Mouse (Mus musculus): Measurements from ENCODE around the gene Rgs21. TPM values are rescaled to one million over a fixed set of nuclear protein-coding genes. Genes with fewer than 3 reads are reported as not detected.

Rgs21 gene
- not detected in 2 replicates for polyA plus RNA-seq (2015; fragmentation: Nextera tagmentation; extraction: Ambion mirVana)

DNA sequence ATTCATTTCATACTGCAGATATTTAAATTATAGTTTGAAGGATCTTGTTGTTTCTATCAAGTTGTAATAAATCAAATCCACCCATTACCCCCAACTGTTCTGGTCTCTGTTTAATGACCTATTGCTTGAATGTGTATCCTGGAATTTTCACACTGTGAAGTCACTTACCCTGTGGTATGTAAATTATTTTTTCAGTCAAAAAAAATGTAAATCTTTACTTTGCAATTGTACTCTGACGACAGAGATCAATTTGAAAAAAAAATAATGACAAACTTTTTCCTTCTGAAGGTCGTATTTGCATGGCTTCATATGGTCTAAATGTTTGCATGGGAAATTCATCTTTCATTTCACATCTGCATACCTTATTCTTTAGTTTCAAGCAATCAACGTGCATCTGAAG lies at the start of gene Rgs21:
Gene Rgs21 (minus strand): TSS at position 101 of the 400 bp plus-strand sequence.
- H3K4me2 ChIP-seq, result no peak within 1 kb of the TSS
- no peak within 1 kb of the TSS for H3K9ac ChIP-seq
- no peaks in the 10 kb centered on the region for H3K36me3 ChIP-seq
- no peaks in the 10 kb centered on the region for H3K27me3 ChIP-seq
- 58% methylated on average over 3 of the region's 3 CpGs for WGBS
- H3K4me3 ChIP-seq, result no peak within 1 kb of the TSS
- H3K4me1 ChIP-seq, result no peaks in the 10 kb centered on the region
- H3K27ac ChIP-seq, result no peak within 1 kb of the TSS
- H3K9me3 ChIP-seq, result no peaks in the 10 kb centered on the region
- no peak for ATAC-seq (ENCODE audit: insufficient number of reproducible peaks, low FRiP score, low TSS enrichment, low read depth)

- H3K9ac ChIP-seq, result no peak overlapping the region
- no peak overlapping the region for H3K27ac ChIP-seq
- H3K4me1 ChIP-seq, result no peaks in the 10 kb centered on the region
- H3K9me3 ChIP-seq, result no peaks in the 10 kb centered on the region
- no peak for ATAC-seq (ENCODE audit: insufficient number of reproducible peaks, low FRiP score, low TSS enrichment, low read depth)
- H3K36me3 ChIP-seq, result no peaks in the 10 kb centered on the region
- no peaks in the 10 kb centered on the region for H3K27me3 ChIP-seq
- no peak overlapping the region for H3K4me3 ChIP-seq
- WGBS, result 100% methylated on average over 1 of the region's 1 CpGs
- no peak overlapping the region for H3K4me2 ChIP-seq
Observed at GRCm38 (mm10) chr1:144604071-144604470, 36.6 kb upstream of the Rgs21 start.

GRCm38 (mm10) chr1:144602987-144603386 lies 35.5 kb upstream of the Rgs21 start:
- H3K27me3 ChIP-seq, result no peaks in the 10 kb centered on the region
- no peak for ATAC-seq (ENCODE audit: insufficient number of reproducible peaks, low FRiP score, low TSS enrichment, low read depth)
- H3K4me3 ChIP-seq, result no peak overlapping the region
- 57% methylated on average over 2 of the region's 2 CpGs for whole genome bisulfite sequencing
- no peaks in the 10 kb centered on the region for H3K9me3 ChIP-seq
- no peak overlapping the region for H3K9ac ChIP-seq
- H3K36me3 ChIP-seq, result no peaks in the 10 kb centered on the region
- H3K4me1 ChIP-seq, result no peaks in the 10 kb centered on the region
- H3K27ac ChIP-seq, result no peak overlapping the region
- H3K4me2 ChIP-seq, result no peak overlapping the region

DNA sequence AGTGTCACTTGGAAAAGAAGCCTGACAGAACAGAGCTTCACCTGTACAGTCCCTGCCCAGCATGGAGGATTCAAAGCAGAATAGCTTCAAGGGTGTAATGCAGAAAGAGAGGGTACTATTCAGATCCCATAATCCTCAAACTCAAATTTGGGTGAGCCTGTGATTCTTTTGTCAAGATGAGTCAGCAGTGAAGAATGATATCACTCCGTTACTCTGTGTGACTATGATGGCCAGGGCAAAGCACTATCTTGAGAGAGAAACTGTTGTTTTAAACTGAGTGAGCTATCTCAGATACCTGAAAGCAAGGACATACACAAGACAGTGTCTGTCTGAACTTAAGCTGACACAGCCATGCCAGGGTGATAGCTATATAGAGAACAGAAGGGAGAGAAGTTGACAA lies 11.9 kb upstream of the Rgs21 start:
- no peaks in the 10 kb centered on the region for H3K9me3 ChIP-seq
- no peaks in the 10 kb centered on the region for H3K36me3 ChIP-seq
- no peaks in the 10 kb centered on the region for H3K4me1 ChIP-seq
- no peak overlapping the region for H3K27ac ChIP-seq
- H3K27me3 ChIP-seq, result no peaks in the 10 kb centered on the region
- H3K9ac ChIP-seq, result no peak overlapping the region
- no peak overlapping the region for H3K4me3 ChIP-seq
- WGBS, result 74% methylated on average over 1 of the region's 1 CpGs
- H3K4me2 ChIP-seq, result no peak overlapping the region
- ATAC-seq (ENCODE audit: insufficient number of reproducible peaks, low FRiP score, low TSS enrichment, low read depth), result no peak

GRCm38 (mm10) chr1:144572972-144573371 lies 5.5 kb upstream of the Rgs21 start:
- 87% methylated on average over 2 of the region's 2 CpGs for WGBS
- Histone ChIP-seq H3K4me1 (no peaks in the 10 kb centered on the region), H3K27me3 (no peaks in the 10 kb centered on the region), H3K36me3 (no peaks in the 10 kb centered on the region), H3K9ac (no peak overlapping the region), H3K4me2 (no peak overlapping the region), H3K4me3 (no peak overlapping the region), H3K27ac (no peak overlapping the region), H3K9me3 (no peaks in the 10 kb centered on the region)
- no peak for ATAC-seq (ENCODE audit: insufficient number of reproducible peaks, low FRiP score, low TSS enrichment, low read depth)

DNA sequence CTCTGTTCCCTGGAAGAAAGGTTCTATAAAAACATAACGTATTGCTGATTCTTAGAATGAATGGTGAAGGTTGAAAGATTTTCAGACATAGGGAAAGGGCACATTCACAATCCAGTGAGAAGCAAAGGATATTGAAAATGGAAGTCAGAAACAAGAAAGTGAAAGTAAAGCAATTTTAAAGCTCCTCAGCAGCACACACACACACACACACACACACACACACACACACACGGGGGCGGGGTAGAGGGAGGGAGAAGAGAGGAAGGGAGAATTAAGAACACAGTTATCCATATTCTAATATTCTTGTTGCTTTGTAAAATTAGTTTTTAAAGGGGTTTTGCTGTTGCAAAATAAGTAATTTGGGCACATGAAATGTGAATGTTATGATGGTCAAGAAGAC lies 2.4 kb upstream of the Rgs21 start:
- H3K9me3 ChIP-seq, result no peaks in the 10 kb centered on the region
- H3K36me3 ChIP-seq, result no peaks in the 10 kb centered on the region
- H3K4me3 ChIP-seq, result no peak overlapping the region
- H3K27ac ChIP-seq, result no peak overlapping the region
- H3K4me1 ChIP-seq, result no peaks in the 10 kb centered on the region
- no peak for ATAC-seq (ENCODE audit: insufficient number of reproducible peaks, low FRiP score, low TSS enrichment, low read depth)
- 73% methylated on average over 3 of the region's 3 CpGs for WGBS
- H3K4me2 ChIP-seq, result no peak overlapping the region
- no peaks in the 10 kb centered on the region for H3K27me3 ChIP-seq
- no peak overlapping the region for H3K9ac ChIP-seq

- Histone ChIP-seq H3K27me3 (no peaks in the 10 kb centered on the region), H3K36me3 (no peaks in the 10 kb centered on the region), H3K9ac (no peak overlapping the region), H3K4me3 (no peak overlapping the region), H3K27ac (no peak overlapping the region), H3K4me1 (no peaks in the 10 kb centered on the region), H3K9me3 (no peaks in the 10 kb centered on the region), H3K4me2 (no peak overlapping the region)
- ATAC-seq (ENCODE audit: insufficient number of reproducible peaks, low FRiP score, low TSS enrichment, low read depth), result no peak
- 72% methylated on average over 4 of the region's 4 CpGs for WGBS
Observed at GRCm38 (mm10) chr1:144545142-144545541, 22.3 kb downstream of the Rgs21 start.

GRCm38 (mm10) chr1:144544497-144544961 lies 22.9 kb downstream of the Rgs21 start:
- Histone ChIP-seq H3K27me3 (no peaks in the 10 kb centered on the region), H3K4me3 (no peak overlapping the region), H3K9ac (no peak overlapping the region), H3K4me1 (no peaks in the 10 kb centered on the region), H3K9me3 (no peaks in the 10 kb centered on the region), H3K36me3 (no peaks in the 10 kb centered on the region), H3K4me2 (no peak overlapping the region), H3K27ac (no peak overlapping the region)
- ATAC-seq (ENCODE audit: insufficient number of reproducible peaks, low FRiP score, low TSS enrichment, low read depth), result peak; percentile 52; the same call in 1 of the 2 replicates
- 46% methylated on average over 6 of the region's 6 CpGs for WGBS

DNA sequence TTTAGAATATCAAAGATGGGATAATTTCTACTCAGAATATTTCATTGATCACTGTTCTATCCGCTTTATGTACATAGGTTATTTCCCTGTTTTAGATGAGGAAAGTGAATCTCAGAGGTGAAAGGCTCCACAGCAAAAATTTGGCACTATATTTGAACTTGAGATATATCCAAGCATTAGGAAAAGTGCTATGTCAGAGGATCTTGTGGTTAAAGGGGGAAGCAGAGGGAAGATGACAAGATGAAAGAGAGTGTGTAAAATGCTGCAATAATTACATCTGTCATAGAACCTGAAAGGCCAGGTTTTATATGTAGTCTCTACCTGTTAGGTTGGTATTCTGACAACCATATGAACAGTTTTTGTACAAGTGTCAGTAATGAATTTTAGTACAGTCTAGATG lies 35.7 kb downstream of the Rgs21 start:
- Histone ChIP-seq H3K9ac (no peak overlapping the region), H3K4me2 (no peak overlapping the region), H3K36me3 (no peaks in the 10 kb centered on the region), H3K4me1 (no peaks in the 10 kb centered on the region), H3K27me3 (no peaks in the 10 kb centered on the region), H3K4me3 (no peak overlapping the region), H3K9me3 (no peaks in the 10 kb centered on the region), H3K27ac (no peak overlapping the region)
- no peak for ATAC-seq (ENCODE audit: insufficient number of reproducible peaks, low FRiP score, low TSS enrichment, low read depth)
- 96% methylated on average over 1 of the region's 1 CpGs for WGBS

- 71% methylated on average over 5 of the region's 5 CpGs for WGBS
- H3K4me3 ChIP-seq, result no peak overlapping the region
- H3K27me3 ChIP-seq, result no peaks in the 10 kb centered on the region
- no peak overlapping the region for H3K9ac ChIP-seq
- ATAC-seq (ENCODE audit: insufficient number of reproducible peaks, low FRiP score, low TSS enrichment, low read depth), result no peak
- H3K36me3 ChIP-seq, result no peaks in the 10 kb centered on the region
- no peaks in the 10 kb centered on the region for H3K4me1 ChIP-seq
- H3K9me3 ChIP-seq, result no peaks in the 10 kb centered on the region
- H3K4me2 ChIP-seq, result no peak overlapping the region
- H3K27ac ChIP-seq, result no peak overlapping the region
Observed at GRCm38 (mm10) chr1:144517878-144518426, 49.5 kb downstream of the Rgs21 start.

GRCm38 (mm10) chr1:144502241-144502640 lies 65.2 kb downstream of the Rgs21 start:
- Histone ChIP-seq H3K9me3 (no peaks in the 10 kb centered on the region), H3K27me3 (no peaks in the 10 kb centered on the region), H3K36me3 (no peaks in the 10 kb centered on the region), H3K27ac (no peak overlapping the region), H3K4me1 (no peaks in the 10 kb centered on the region), H3K4me2 (no peak overlapping the region), H3K4me3 (no peak overlapping the region), H3K9ac (no peak overlapping the region)
- WGBS, result 48% methylated on average over 1 of the region's 1 CpGs
- no peak for ATAC-seq (ENCODE audit: insufficient number of reproducible peaks, low FRiP score, low TSS enrichment, low read depth)

GRCm38 (mm10) chr1:144500423-144500822 lies 67.0 kb downstream of the Rgs21 start:
- no peak overlapping the region for H3K27ac ChIP-seq
- no peaks in the 10 kb centered on the region for H3K4me1 ChIP-seq
- H3K9me3 ChIP-seq, result no peaks in the 10 kb centered on the region
- H3K4me2 ChIP-seq, result no peak overlapping the region
- H3K4me3 ChIP-seq, result no peak overlapping the region
- no peak for ATAC-seq (ENCODE audit: insufficient number of reproducible peaks, low FRiP score, low TSS enrichment, low read depth)
- no peaks in the 10 kb centered on the region for H3K27me3 ChIP-seq
- H3K36me3 ChIP-seq, result no peaks in the 10 kb centered on the region
- WGBS, result 81% methylated on average over 4 of the region's 4 CpGs
- H3K9ac ChIP-seq, result no peak overlapping the region

DNA sequence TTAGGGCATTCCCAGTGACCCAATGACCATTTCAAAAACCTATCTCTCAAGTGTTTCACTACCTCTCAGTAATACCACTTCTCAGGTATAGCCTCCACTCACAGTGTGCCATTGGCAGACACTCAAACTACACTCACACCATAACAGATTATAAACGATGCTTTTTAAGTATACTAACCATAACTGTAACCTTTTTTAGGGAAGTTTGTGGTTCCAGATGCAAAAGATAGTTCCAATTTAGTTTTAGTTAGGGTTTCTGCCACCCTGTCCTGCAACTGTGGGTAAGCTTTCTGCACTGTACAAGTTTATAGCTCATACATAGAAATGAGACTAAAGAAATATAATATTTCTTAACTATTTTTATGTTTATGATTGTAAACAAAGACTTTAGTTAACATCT lies 67.7 kb downstream of the Rgs21 start:
- Histone ChIP-seq H3K9ac (no peak overlapping the region), H3K36me3 (no peaks in the 10 kb centered on the region), H3K4me2 (no peak overlapping the region), H3K4me1 (no peaks in the 10 kb centered on the region), H3K9me3 (no peaks in the 10 kb centered on the region), H3K4me3 (no peak overlapping the region), H3K27me3 (no peaks in the 10 kb centered on the region), H3K27ac (no peak overlapping the region)
- ATAC-seq (ENCODE audit: insufficient number of reproducible peaks, low FRiP score, low TSS enrichment, low read depth), result no peak
- 70% methylated on average over 1 of the region's 1 CpGs for WGBS
